Mouse (Mus musculus) limb, embryonic 13.5 days (tissue): ENCODE results near the gene Gp9. TPM values are rescaled to one million over a fixed set of nuclear protein-coding genes. Genes with fewer than 3 reads are reported as not detected.

ENCODE experiments used
- polyA plus RNA-seq: library from polyadenylated mRNA; unstranded; fragments of >200 nt; fragmentation: Nextera tagmentation; extraction: Ambion mirVana; gene quantifications from 2 replicates; pipeline ENCODE4 v1.2.1, GENCODE M21; 2015

The Gp9 gene
- polyA plus RNA-seq, 1 experiment from 2014 or later: 0.94 TPM

Other genes with a start within 250 kb of the Gp9 start
- 4.4 and 4.5 TPM in 2 replicates for gene Arhgap25, start 244.8 kb upstream of the Gp9 start, polyA plus RNA-seq
- gene Prokr1, start 187.3 kb upstream of the Gp9 start, polyA plus RNA-seq: 3.8 and 4.6 TPM in 2 replicates
- 13.4 and 15.4 TPM in 2 replicates for gene Aplf, start 105.9 kb upstream of the Gp9 start, polyA plus RNA-seq
- gene Efcc1, start 47.2 kb upstream of the Gp9 start, polyA plus RNA-seq: 0.32 and 0.62 TPM in 2 replicates
- 9.8 and 10.3 TPM in 2 replicates for gene Rab43, start 34.1 kb downstream of the Gp9 start, polyA plus RNA-seq
- gene Gm45140, start 57.7 kb downstream of the Gp9 start, polyA plus RNA-seq: 3.7 and 6.8 TPM in 2 replicates
- 46.7 and 53.7 TPM in 2 replicates for gene Isy1, start 60.7 kb downstream of the Gp9 start, polyA plus RNA-seq
- gene Cnbp, start 73.0 kb downstream of the Gp9 start, polyA plus RNA-seq: 1,115 and 1,121 TPM in 2 replicates
- gene Copg1, start 109.7 kb downstream of the Gp9 start, polyA plus RNA-seq: 186 and 193 TPM in 2 replicates
- gene Hmces, start 135.9 kb downstream of the Gp9 start, polyA plus RNA-seq: 66.8 and 69.0 TPM in 2 replicates
- 27.8 and 40.0 TPM in 2 replicates for gene H1fx, start 203.6 kb downstream of the Gp9 start, polyA plus RNA-seq